In the genomic region with DNA sequence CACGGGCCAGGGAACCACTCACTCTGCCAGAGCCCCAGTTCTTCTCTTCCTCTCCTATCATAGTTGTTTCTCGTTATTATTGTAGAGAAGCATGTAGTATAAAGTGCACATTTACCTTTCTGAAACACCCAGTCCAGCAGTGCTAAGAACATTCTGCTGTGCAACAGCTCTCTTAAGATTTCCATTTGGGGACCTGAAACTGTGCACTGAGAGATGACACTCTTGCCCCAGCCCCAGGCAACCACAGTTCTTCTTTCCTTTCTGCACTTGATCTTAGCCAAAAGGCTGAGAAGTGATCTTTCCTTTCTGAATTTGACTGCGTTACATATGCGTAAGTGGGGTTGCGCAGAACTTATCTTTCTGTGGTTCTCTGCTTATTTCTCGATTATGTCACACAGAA, we compare ENCODE assay signal across 22 mouse cellular contexts. TPM values are rescaled to one million over a fixed set of nuclear protein-coding genes. Genes with fewer than 3 reads are reported as not detected.
"Had no signal": no experiment of that assay in that cellular context is flagged by ENCODE, and none has a peak within 500 bp of the region (broad histone marks: within the 10 kb centered on the region; RNA-seq: fewer than 3 reads in every experiment).

No protein-coding gene starts in this region.

RNA-seq across cellular contexts. Expression of a gene that starts 9.8 kb away (rescaled TPM):
- total RNA-seq: heart, postnatal 10 days; heart, postnatal 25 days; hematopoietic stem cell, adult 5-6 weeks; hindbrain, postnatal 0 days; layer of hippocampus, adult 18-20 months; layer of hippocampus, postnatal 10 days; layer of hippocampus, postnatal 25 days; layer of hippocampus, postnatal 36 days had no signal
- polyA plus RNA-seq: heart, embryonic 10.5 days; heart, embryonic 11.5 days; heart, embryonic 13.5 days; heart, embryonic 14.5 days; hindbrain, embryonic 10.5 days; hindbrain, embryonic 11.5 days; hindbrain, embryonic 12.5 days; hindbrain, embryonic 13.5 days; hindbrain, embryonic 14.5 days; hindbrain, embryonic 15.5 days; hindbrain, embryonic 16.5 days; hindbrain, postnatal 0 days; kidney, embryonic 14.5 days; kidney, embryonic 15.5 days; kidney, embryonic 16.5 days had no signal
